Mouse (Mus musculus) bone marrow, adult 2 months (tissue): ENCODE measurements around the gene Casq2. TPM values are rescaled to one million over a fixed set of nuclear protein-coding genes. Genes with fewer than 3 reads are reported as not detected.

Experiments
- H3K27ac ChIP-seq: fragments of 200-500 bp; 2 replicates; pipeline ENCODE4 v1.5.1; 2012; ENCODE audit warnings: low read depth, mild to moderate bottlenecking, control low read depth, inconsistent platforms, low read length; ENCODE audit not compliant: control insufficient read depth, poor library complexity, insufficient read depth
- H3K4me1 ChIP-seq: fragments of 200-500 bp; 2 replicates; pipeline ENCODE4 v1.6.1; 2011; ENCODE audit warnings: low read length; ENCODE audit not compliant: control insufficient read depth, insufficient read depth
- H3K4me3 ChIP-seq: fragments of 200-500 bp; replicated peaks from 2 replicates; pipeline ENCODE3; 2011; ENCODE audit warnings: mild to moderate bottlenecking, low read depth, low read length, control low read depth; ENCODE audit not compliant: control insufficient read depth
- CTCF ChIP-seq: fragments of 200-500 bp; IDR thresholded peaks from 2 replicates; pipeline ENCODE4 v1.5.1; 2011; ENCODE audit warnings: low read length, control low read depth; ENCODE audit not compliant: control insufficient read depth, insufficient read depth
- POLR2A ChIP-seq: fragments of 200-500 bp; IDR thresholded peaks from 2 replicates; pipeline ENCODE4 v1.6.1; 2011; ENCODE audit warnings: low read depth, mild to moderate bottlenecking, control low read depth, low read length, borderline replicate concordance; ENCODE audit not compliant: control insufficient read depth
- WGBS: fragments of 180-500 bp; shearing (Covaris S2); methylation state at CpG from one replicate; pipeline ENCODE4 v1.1.7; 2018; 5-methylcytosine and 5-hydroxymethylcytosine counted together
- polyA plus RNA-seq: library from polyadenylated mRNA; stranded (reverse); fragments of >200 nt; gene quantifications from 2 replicates; pipeline ENCODE4 v1.2.4, GENCODE M21; 2011; ENCODE audit warnings: low replicate concordance; ENCODE audit not compliant: missing spikeins, insufficient read depth, insufficient read length

Gene Casq2
- polyA plus RNA-seq, 1 experiment, result not detected

- no peaks in the 10 kb centered on the region for H3K4me1 ChIP-seq
- TF ChIP-seq POLR2A, result no peak
- TF ChIP-seq CTCF, result no peak
- no peak overlapping the region for H3K4me3 ChIP-seq
- H3K27ac ChIP-seq, result no peak overlapping the region
- 88% methylated on average over 9 of the region's 9 CpGs for WGBS
Measured at GRCm38 (mm10) chr3:102131627-102132324, 45.6 kb downstream of the Casq2 start.

GRCm38 (mm10) chr3:102135389-102136113 lies 49.3 kb downstream of the Casq2 start:
- Histone ChIP-seq H3K4me3 (no peak overlapping the region), H3K4me1 (no peaks in the 10 kb centered on the region), H3K27ac (no peak overlapping the region)
- 23% methylated on average over 10 of the region's 10 CpGs for WGBS
- TF ChIP-seq POLR2A (no peak), CTCF (no peak)

- TF ChIP-seq CTCF (no peak), POLR2A (no peak)
- H3K4me1 ChIP-seq, result no peaks in the 10 kb centered on the region
- no peak overlapping the region for H3K27ac ChIP-seq
- no peak overlapping the region for H3K4me3 ChIP-seq
- 81% methylated on average over 10 of the region's 10 CpGs for WGBS
Measured at GRCm38 (mm10) chr3:102137158-102137557, 50.9 kb downstream of the Casq2 start.

GRCm38 (mm10) chr3:102138899-102139298 lies 52.7 kb downstream of the Casq2 start:
- 83% methylated on average over 6 of the region's 6 CpGs for WGBS
- H3K4me1 ChIP-seq, result no peaks in the 10 kb centered on the region; the same call in 1 of the 2 replicates
- H3K27ac ChIP-seq, result no peak overlapping the region
- no peak overlapping the region for H3K4me3 ChIP-seq
- TF ChIP-seq POLR2A, result no peak
- TF ChIP-seq CTCF, result no peak

GRCm38 (mm10) chr3:102140606-102141005 lies 54.4 kb downstream of the Casq2 start:
- 84% methylated on average over 6 of the region's 6 CpGs for WGBS
- H3K27ac ChIP-seq, result no peak overlapping the region
- no peak overlapping the region for H3K4me3 ChIP-seq
- peaks cover 2% of the 10 kb centered on the region; the same call in 1 of the 2 replicates for H3K4me1 ChIP-seq
- TF ChIP-seq CTCF (no peak), POLR2A (no peak)

- Histone ChIP-seq H3K4me3 (no peak overlapping the region), H3K4me1 (peaks cover 2% of the 10 kb centered on the region; the same call in 1 of the 2 replicates), H3K27ac (no peak overlapping the region)
- 70% methylated on average over 2 of the region's 2 CpGs for WGBS
- TF ChIP-seq CTCF, result no peak
- no peak for TF ChIP-seq POLR2A
Measured at GRCm38 (mm10) chr3:102141451-102141850, 55.2 kb downstream of the Casq2 start.

GRCm38 (mm10) chr3:102141893-102142292 lies 55.7 kb downstream of the Casq2 start:
- H3K27ac ChIP-seq, result no peak overlapping the region
- no peak overlapping the region for H3K4me3 ChIP-seq
- TF ChIP-seq CTCF (no peak), POLR2A (no peak)
- peaks cover 2% of the 10 kb centered on the region; the same call in 1 of the 2 replicates for H3K4me1 ChIP-seq
- 70% methylated on average over 6 of the region's 6 CpGs for WGBS

- Histone ChIP-seq H3K4me3 (no peak overlapping the region), H3K4me1 (peaks cover 2% of the 10 kb centered on the region; the same call in 1 of the 2 replicates), H3K27ac (no peak overlapping the region)
- 85% methylated on average over 4 of the region's 4 CpGs for WGBS
- TF ChIP-seq CTCF, result no peak
- TF ChIP-seq POLR2A, result no peak
Measured at GRCm38 (mm10) chr3:102142947-102143346, 56.7 kb downstream of the Casq2 start.
